Mouse (Mus musculus) heart, adult 2 months (tissue): Measurements from ENCODE around the gene Anxa11.
"Not testable (repeated sequence)": the region's sequence is repeated elsewhere in the genome, so short reads cannot be mapped to it uniquely, and the experiment has no call there.

Experiments used
- CTCF ChIP-seq: fragments of 200-600 bp; IDR thresholded peaks from 2 replicates; pipeline ENCODE4 v1.8.1; 2022; ENCODE audit warnings: antibody characterized with exemption, mild to moderate bottlenecking, moderate library complexity
- EP300 ChIP-seq: fragments of 200-500 bp; IDR thresholded peaks from 2 replicates; pipeline ENCODE4 v1.6.1; 2011; ENCODE audit warnings: low read depth, low read length, control low read depth; ENCODE audit not compliant: insufficient read depth
- POLR2A ChIP-seq: fragments of 200-500 bp; IDR thresholded peaks from 2 replicates; pipeline ENCODE4 v1.6.1; 2011; ENCODE audit warnings: mild to moderate bottlenecking, low read depth, low read length, control low read depth; ENCODE audit not compliant: insufficient read depth

DNA sequence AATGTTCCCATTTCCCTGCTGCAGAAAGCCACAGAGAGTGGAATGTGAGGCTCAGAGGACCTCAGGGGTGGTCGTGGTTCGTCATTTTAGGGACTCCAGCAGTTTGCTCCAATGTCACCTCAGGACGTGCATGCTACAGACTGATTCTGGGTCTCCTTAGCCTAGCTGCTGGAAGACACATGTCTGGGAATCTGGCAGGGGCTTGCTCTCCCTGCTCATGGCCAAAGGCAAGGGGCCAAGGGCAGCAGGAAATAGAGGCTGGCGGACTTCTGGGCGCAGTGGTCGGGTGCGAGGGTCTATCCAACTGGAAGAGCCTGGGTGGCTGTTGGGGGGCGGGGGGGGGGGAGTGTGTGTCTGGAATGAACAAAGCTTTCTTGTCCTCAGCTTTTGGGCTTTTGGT, 67.0 kb downstream of the Anxa11 start:
- TF ChIP-seq EP300, CTCF, POLR2A: not testable (repeated sequence)
